Mouse (Mus musculus) monocyte, adult 2 months (primary cell): Measurements from ENCODE around the gene Smim24.

Experiments used
- DNase-seq, 2 experiments: peaks; one replicate each; pipeline ENCODE4 v3.0.0; 2022; ENCODE audit warnings: low spot score in 2 of 2, low read depth in 1 of 2

Gene Smim24

DNA sequence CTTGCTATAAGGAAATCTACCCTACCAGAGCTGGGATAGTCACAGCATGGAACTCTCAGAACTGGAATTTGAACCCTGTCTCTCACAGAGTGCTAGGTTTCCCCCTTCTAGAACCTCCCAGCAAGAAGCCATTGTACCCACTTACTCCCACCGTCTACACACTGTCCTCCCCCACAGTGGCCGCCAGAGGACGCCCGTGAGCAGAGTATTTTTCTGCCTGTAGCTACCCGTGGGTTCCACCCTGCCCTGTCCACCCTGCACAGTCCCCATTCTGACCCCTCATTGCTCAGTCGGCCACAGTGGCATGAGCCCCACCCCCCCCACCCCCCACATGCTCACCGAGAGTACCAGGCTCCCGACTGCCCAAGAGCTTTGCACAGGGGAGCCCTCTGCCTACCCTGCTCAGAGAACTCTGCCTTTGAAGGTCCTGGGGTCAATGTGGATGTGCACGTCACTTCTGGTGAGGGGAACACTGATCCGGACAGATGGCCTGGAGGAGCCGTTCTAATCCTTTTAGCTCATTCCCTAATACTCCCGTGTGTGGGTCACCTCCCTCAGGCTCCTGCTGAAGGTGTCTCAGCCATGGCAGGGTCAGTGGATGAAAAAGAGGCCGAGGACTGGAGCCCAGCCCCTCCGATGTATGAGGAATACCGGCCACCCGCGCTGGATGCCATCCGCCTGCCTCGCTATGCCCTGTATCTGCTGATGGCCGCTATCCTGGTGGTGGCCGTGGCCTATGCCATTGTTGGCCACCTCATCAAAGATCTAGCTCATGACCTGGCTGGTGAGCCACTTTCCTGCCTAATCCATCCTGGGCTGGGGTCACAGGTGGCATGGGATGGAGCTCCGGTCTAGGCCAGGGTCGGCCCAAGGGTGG lies 2.8 kb upstream of the Smim24 start:
- peak in 1 of 2 experiments; percentile 68 for DNase-seq

DNA sequence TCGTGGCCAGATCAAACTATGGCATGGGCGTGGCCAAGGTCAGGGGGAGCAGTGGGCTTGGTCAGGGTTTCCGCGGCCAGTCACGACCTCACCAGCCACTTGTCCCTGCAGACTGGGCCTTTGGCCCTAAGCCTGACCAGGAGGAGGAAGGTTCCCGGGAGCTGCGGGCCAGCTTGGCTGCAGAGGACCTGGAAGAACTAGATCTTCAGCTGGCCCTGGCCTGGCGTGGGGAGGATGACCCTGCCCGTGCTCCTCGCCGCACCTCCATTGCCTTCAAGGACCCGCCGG lies 2.2 kb upstream of the Smim24 start:
- DNase-seq = no peak

DNA sequence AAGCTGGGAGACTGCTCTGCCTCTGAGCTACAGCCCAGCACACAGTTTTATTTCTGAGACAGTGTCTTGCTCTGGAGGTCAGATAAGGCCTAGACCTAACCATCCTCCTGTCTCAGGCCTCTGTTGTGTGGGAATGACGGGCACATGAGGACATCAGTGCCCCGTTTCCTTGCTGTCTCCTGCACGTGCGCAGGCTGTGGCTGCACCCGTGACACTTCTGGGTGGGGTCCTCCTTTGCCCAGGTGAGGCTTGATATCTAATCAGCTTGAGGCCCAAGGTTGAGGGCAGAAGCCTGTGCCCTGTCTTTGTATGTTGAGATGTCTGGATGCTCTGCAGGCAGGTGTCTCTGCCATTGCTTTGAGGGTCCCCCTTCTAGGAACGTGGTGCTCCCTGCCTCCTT lies 581 bp upstream of the Smim24 start:
- DNase-seq = no peak

- DNase-seq = no peak
Observed at GRCm38 (mm10) chr10:81393456-81394063, 709 bp downstream of the Smim24 start.

DNA sequence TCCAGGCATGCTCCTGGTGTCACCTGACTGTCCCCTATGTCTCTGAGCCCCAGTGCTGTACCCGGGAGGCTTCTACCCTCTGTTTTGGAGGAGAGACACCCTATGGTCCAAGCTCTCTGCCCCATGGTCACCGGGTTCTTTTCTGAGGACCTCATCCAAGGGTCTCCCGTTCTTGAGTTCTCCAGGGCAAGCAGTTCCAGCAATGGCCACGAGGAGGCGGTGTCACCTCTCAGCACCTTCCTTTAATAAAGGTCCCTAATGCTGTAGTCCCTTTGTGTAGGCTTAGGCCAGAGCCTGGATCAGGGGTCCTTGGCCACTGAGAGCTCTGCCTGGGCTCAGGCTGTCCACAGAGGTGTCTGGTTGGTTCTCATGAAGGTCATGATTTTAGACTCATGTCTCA lies 2.3 kb downstream of the Smim24 start:
- peak in 1 of 2 experiments; percentile 66 for DNase-seq

- DNase-seq = no peak
Observed at GRCm38 (mm10) chr10:81395865-81396264, 3.0 kb downstream of the Smim24 start.

GRCm38 (mm10) chr10:81396749-81397148 lies 3.9 kb downstream of the Smim24 start:
- no peak for DNase-seq

- no peak for DNase-seq
Observed at GRCm38 (mm10) chr10:81399296-81399695, 6.4 kb downstream of the Smim24 start.

DNA sequence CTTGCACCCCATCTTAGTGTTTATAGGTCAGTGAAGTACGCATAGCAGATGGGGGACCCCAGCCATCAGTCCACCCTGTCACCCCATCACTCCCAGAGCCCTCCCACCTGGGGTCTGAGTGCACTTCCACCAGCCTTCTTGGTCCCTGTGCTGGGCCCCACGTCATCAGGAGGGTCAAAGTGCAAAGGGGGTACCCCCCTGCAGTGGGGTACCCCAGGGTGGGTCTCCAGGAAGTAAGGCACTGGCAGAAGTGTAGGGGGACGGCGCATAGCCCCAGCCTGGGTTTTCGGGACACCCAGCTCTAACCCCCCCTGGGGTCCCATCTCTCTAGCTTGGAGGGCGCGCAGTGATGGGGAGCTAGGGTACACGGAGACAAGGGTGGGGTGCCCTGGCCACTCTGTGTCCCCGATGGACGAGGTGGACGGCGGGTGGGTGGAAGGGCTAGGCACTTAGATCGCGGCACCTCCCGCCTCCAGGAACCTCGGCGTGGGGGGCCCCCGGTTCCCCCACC lies 7.0 kb downstream of the Smim24 start:
- no peak for DNase-seq

DNA sequence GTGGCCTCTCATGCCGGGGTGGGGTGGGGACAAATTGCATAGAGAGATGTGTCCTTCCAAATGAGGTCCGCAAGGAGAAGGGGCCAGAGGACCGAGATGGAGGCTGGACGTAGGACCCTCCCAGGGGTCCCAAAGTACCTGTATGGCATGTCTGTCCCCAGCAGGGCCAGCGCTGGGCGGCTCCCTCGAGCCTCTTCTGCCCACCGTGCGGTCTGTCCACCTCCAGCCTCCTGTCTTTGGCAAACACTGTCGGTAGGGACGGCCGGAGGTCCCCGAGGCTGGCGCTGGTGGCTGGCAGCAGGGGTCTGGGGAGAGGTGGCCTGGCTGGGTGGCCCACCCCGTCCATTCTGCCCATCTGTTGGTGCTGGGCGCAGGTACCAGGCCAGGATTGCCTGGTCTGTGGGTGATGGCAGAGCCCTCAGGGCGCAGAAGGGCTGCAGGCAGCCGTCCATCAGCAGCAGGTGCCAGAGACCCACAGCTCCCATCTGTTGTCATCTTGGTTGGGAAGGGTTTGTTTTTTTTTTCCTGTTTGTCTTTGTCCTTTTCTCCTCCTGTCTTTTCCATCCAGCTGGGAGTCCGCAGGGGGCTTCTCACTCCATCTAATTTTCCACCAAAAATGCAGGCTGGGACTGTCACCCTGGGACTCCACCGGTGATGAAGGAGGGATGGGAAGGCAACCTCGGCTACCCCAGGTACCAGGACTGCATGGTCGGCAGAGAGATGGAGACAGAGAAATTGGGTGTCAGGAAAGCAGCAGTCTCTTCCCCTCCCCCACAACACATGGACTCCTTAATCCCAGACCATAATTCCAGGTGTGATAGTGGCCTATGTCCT lies 7.7 kb downstream of the Smim24 start:
- no peak for DNase-seq

DNA sequence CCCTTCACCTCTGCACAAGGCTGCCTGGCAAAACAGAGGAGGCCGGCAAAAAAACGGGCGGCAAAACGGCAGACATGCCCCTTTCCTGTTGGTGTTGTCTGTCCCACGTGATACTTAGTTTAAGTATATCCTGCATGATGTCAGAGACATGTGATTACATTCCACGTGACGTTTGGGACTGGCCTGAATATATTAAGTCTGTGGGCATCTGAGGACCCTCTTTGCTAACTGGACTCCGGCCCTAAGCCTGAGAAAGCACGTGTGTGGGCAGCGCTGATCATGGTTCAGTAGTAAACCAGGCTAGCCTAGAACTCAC lies 8.3 kb downstream of the Smim24 start:
- no peak for DNase-seq

DNA sequence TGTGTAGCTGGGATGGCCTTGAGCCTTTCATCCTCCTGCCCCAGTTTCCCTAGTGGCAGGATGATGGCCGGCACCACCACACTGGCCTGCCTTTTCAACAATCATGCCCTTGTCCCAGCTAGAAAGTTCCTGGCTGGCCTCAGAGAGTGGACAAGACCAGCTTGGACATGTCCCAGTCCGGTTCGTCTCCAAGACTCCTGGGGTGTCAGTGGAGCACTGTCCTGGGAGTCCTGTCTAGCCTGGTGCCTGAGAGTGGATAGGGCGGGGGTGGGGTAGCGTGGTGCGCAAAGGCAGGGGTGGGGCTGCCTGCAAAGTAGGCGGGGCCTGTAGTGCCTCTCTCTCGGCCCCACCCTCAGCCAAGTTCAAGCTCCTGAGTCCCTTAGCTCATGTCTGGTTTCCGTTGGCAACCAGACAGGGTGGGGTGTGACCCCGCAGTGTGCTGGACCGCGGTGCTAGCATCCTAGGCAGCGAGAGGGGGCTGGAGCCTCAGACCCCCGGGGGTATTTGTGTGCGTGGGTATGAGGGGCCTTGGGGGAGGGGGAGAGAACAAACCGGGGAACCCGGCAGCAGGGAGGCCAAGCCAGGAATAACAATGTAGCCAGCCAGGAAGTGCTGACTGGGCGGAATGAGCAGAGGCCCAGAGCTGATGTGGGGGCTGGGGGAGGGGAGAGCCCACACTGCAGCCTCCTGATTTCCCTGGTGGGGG lies 8.8 kb downstream of the Smim24 start:
- DNase-seq = no peak

GRCm38 (mm10) chr10:81402227-81402765 lies 9.4 kb downstream of the Smim24 start:
- DNase-seq = no peak

GRCm38 (mm10) chr10:81403511-81403910 lies 10.7 kb downstream of the Smim24 start:
- no peak for DNase-seq

DNA sequence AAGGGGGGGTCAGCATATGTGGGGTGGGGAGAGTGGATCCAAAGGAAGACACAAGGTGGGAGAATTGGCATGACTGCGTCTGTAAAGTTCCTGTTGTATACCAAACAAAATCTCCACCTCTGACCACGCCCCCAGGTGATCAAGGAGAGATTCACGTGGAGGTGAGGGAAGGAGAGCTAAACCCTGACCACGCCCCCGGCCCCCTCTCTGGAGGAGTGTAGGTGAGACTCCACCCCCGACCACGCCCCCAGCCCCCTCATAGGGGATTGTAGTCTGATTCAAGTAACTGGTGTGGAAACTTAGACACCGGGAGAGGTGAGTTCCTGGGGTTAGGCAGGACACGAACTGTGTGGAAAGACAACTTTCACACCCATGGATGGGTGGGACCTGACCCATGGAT lies 11.2 kb downstream of the Smim24 start:
- no peak for DNase-seq

- DNase-seq = no peak
Observed at GRCm38 (mm10) chr10:81404720-81405119, 11.9 kb downstream of the Smim24 start.

DNA sequence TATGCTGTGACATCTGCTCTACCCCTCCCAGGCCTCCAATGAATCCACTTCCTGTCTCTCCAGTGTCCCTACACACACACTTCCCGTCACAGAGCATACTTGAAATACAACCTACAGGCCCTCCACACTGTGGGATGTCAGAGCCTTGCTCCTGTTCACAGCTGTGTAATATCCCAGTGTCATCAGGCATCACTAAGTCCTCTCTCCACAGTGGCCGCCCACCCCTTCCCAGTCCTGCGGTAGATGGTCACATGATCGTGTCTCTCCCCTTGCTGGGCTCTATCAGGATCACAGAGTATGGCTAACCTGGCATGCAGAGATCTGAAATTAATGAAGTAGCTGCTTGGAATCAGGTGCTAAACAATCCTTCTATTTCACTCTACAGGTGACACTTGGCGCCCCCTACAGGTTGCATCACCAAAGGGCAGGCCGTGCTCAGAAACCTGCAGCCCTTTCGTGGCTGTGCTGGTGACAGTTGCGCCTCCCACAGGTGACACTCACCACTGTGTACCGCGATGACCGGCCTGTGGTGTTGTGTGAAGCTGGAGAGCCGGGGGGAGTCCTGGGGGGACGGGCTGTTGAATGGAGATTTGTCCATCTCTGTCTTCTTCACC lies 12.8 kb downstream of the Smim24 start:
- peak in 1 of 2 experiments; percentile 51 for DNase-seq

DNA sequence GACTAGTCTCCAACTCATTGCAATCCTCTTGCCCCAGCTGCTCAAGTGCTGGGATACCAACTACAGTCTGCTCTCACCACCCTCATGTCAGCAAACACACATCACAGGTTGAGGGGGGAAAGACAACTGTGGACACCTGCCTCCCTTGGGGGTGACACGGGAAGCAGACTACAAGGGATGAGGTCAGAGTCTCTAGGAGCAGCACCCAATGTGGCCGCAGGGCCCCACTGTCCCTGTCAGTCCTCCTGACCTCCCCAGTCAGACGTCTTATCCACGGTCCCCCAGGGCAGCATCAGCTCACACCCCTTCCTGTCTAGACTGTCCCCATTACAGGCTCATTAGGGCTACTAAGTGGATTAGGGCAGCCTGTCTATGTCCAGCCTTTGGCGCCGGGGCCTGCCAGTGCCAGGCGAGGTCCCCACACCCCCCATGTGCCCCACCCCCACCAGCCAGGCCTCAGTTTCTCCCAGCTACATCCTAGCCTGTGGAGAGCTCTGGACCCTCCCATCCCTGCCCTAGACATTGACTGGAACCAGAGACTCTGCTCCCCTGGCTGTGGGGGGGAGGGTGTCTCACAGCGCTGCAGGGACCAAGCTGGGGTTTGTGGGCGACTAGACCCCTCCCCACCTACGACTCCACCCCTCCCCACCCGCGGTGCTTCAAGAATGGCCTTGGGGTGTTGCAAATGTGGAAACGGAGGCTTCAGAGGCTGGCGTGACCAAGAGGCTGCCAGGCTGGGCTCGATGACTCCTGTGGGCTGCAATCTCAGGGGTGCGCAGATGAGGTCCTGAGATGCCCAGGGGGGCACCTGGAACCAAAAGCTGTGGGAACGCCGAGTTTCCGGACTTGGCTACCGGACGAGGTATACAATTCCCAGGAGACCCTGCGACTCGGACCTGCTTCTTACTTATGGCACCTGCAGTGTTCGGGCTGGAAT lies 13.9 kb downstream of the Smim24 start:
- no peak for DNase-seq
